Mouse (Mus musculus) heart, adult 2 months (tissue): ENCODE results near the gene Aox2. TPM values are rescaled to one million over a fixed set of nuclear protein-coding genes. Genes with fewer than 3 reads are reported as not detected.
A peak's percentile ranks its signal among the peaks of the same experiment; 100 is the strongest.

Source experiments
- DNase-seq, 2 experiments: peaks; one replicate each; pipeline ENCODE4 v3.0.0; 2021
- H3K27ac ChIP-seq: fragments of 200-600 bp; 2 replicates; pipeline ENCODE4 v1.8.1; 2022
- H3K27me3 ChIP-seq: fragments of 200-500 bp; 2 replicates; pipeline ENCODE4 v1.6.1; 2012; ENCODE audit warnings: mild to moderate bottlenecking, low read length, inconsistent platforms, mixed read lengths; ENCODE audit not compliant: control insufficient read depth, insufficient read depth
- H3K36me3 ChIP-seq: fragments of 200-500 bp; 2 replicates; pipeline ENCODE4 v1.6.1; 2012; ENCODE audit warnings: low read length, inconsistent platforms; ENCODE audit not compliant: control insufficient read depth, insufficient read depth
- H3K4me1 ChIP-seq: fragments of 200-500 bp; 2 replicates; pipeline ENCODE4 v1.6.1; 2011; ENCODE audit warnings: low read length; ENCODE audit not compliant: control insufficient read depth, insufficient read depth
- H3K4me3 ChIP-seq: fragments of 200-600 bp; 2 replicates; pipeline ENCODE4 v1.8.1; 2022
- H3K79me2 ChIP-seq: fragments of 200-500 bp; replicated peaks from 2 replicates; pipeline ENCODE4 v1.6.1; 2012; ENCODE audit warnings: mild to moderate bottlenecking, inconsistent platforms, low read length, moderate library complexity, mixed read lengths; ENCODE audit not compliant: control insufficient read depth, insufficient read depth
- H3K9ac ChIP-seq: fragments of 200-500 bp; 2 replicates; pipeline ENCODE4 v1.6.1; 2012; ENCODE audit warnings: low read depth, mild to moderate bottlenecking, control low read depth, inconsistent platforms, low read length, mixed read lengths
- CTCF ChIP-seq: fragments of 200-600 bp; IDR thresholded peaks from 2 replicates; pipeline ENCODE4 v1.8.1; 2022; ENCODE audit warnings: antibody characterized with exemption, mild to moderate bottlenecking, moderate library complexity
- EP300 ChIP-seq: fragments of 200-500 bp; IDR thresholded peaks from 2 replicates; pipeline ENCODE4 v1.6.1; 2011; ENCODE audit warnings: low read depth, low read length, control low read depth; ENCODE audit not compliant: insufficient read depth
- POLR2A ChIP-seq: fragments of 200-500 bp; IDR thresholded peaks from 2 replicates; pipeline ENCODE4 v1.6.1; 2011; ENCODE audit warnings: mild to moderate bottlenecking, low read depth, low read length, control low read depth; ENCODE audit not compliant: insufficient read depth
- WGBS: fragments of 180-500 bp; shearing (Covaris S2); methylation state at CpG from one replicate; pipeline ENCODE4 v1.1.7; 2018; 5-methylcytosine and 5-hydroxymethylcytosine counted together
- intact Hi-C: fragments of 180-260 bp; cut with DNase I; formaldehyde crosslinking; loops from one replicate; pipeline ENCODE4 v1.15.1; 2025
- polyA plus RNA-seq: library from polyadenylated mRNA; depleted of rRNA; stranded (reverse); fragments of >200 nt; gene quantifications from 2 replicates; pipeline ENCODE4 v1.2.3, GENCODE M21; 2012; rRNA removed
- total RNA-seq, 2 experiments: library from RNA; stranded (reverse); gene quantifications; 2 replicates each; pipeline ENCODE4 v1.2.3; 2021

Aox2 gene
- total and polyA plus RNA-seq, 3 experiments = not detected

DNA sequence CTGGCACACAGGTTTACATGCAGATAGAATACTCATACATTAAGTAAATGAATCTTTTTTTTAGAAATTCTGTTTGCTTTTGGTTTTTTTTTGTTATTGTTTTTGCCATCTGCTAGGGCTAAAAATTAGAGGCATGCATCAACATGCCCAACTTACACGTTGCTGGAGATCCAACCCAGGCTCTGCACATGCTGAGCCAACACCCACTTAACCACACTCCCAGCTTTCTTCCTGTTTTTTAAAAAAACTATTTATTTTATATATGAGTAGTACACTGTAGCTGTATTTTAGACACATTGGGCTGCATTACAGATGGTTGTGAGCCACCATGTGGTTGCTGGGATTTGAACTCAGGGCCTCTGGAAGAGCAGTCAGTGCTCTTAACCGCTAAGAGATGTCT, 137.9 kb downstream of the Aox2 start:
- Histone ChIP-seq H3K36me3 (peaks cover 72% of the 10 kb centered on the region), H3K27ac (no peak overlapping the region), H3K79me2 (0 out of 2 replicates have a peak, but pooled peaks cover 4% of the 10 kb centered on the region), H3K27me3 (no peaks in the 10 kb centered on the region), H3K4me3 (no peak overlapping the region), H3K9ac (no peak overlapping the region), H3K4me1 (peaks cover 9% of the 10 kb centered on the region)
- intact Hi-C loops = no loop called here
- WGBS = 66% methylated on average over 2 of the region's 2 CpGs
- no peak for TF ChIP-seq POLR2A
- TF ChIP-seq CTCF = no peak
- TF ChIP-seq EP300 = no peak
- DNase-seq = no peak

DNA sequence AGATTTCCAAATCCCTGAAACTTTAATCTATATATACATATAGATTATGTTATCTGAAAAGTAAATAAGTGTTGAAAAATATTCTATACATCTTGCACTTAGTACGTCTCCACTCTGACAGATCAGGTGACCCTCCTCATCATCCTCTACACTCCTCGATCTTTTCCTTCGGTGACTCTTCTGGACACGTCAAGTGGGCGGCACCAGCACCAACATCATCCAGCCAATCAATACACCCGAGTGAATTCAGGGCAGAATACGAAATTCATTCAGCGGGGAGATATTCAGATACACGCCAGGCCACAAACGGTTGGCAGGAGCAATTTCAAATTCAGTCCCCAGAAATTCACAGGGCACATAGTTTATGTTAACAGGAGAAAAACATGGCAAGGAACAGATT, 141.9 kb downstream of the Aox2 start:
- intact Hi-C loops = no loop called here
- Histone ChIP-seq H3K27ac (no peak overlapping the region), H3K9ac (no peak overlapping the region), H3K79me2 (peaks cover 10% of the 10 kb centered on the region), H3K27me3 (no peaks in the 10 kb centered on the region), H3K4me1 (peaks cover 13% of the 10 kb centered on the region), H3K36me3 (peaks cover 59% of the 10 kb centered on the region), H3K4me3 (peak overlapping the region; percentile 22; the same call in 1 of the 2 replicates)
- TF ChIP-seq CTCF (no peak), EP300 (no peak), POLR2A (no peak)
- 37% methylated on average over 10 of the region's 10 CpGs for WGBS
- no peak for DNase-seq

DNA sequence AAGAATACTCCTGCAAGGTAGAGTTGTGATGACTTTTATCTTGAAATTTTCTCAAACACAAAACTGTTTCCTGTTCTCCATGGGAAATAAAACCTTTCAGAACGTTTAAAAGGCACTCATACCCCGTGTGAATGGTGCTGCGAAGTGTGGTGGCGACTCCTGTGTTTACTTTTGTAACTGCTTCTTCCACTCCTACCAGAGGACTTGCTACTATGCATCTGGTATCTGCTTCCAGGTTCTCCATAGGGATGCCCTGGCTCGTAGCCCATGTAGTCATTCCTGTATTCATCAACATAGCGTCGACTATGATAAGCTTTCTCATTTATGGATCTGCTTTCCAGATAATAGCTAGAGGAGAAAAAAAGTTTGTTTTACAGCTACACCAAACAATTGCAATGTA, 142.8 kb downstream of the Aox2 start:
- Histone ChIP-seq H3K27me3 (no peaks in the 10 kb centered on the region), H3K79me2 (peaks cover 10% of the 10 kb centered on the region), H3K4me1 (peaks cover 13% of the 10 kb centered on the region), H3K4me3 (peak overlapping the region; percentile 87), H3K36me3 (peaks cover 52% of the 10 kb centered on the region), H3K9ac (no peak overlapping the region), H3K27ac (no peak overlapping the region)
- intact Hi-C loops = no loop called here
- no peak for DNase-seq
- 7% methylated on average over 7 of the region's 7 CpGs for WGBS
- TF ChIP-seq POLR2A (no peak), CTCF (peak; percentile 27; the same call in 1 of the 2 replicates)

DNA sequence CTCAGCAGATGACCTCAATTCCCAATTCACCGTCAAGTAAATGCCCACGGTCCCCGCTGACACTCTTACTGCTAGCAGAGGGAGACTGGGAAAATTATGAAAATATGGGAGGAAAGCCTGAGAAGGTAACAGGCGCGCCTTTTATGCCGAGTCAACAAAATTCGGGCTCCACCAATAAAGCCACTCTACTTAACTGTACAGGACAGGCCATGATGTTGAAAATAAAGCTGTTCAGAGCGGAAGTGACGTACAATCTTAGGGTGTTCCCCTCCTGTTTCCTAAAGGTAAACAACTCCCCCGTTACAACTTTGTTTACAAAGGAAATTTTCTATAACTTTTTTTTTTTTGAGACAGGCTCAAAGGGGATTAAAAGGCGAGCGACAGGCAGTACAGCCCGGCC, 144.8 kb downstream of the Aox2 start:
- peaks cover 10% of the 10 kb centered on the region for H3K79me2 ChIP-seq
- under 1% methylated on average over 13 of the region's 13 CpGs for WGBS
- peak in 1 of 2 experiments; percentile 49 for DNase-seq
- 0 out of 2 replicates have a peak, but pooled peaks have one; percentile 20 for TF ChIP-seq EP300
- TF ChIP-seq CTCF = no peak
- no peak for TF ChIP-seq POLR2A
- H3K36me3 ChIP-seq = peaks cover 35% of the 10 kb centered on the region
- H3K4me3 ChIP-seq = peak overlapping the region; percentile 87
- H3K4me1 ChIP-seq = peaks cover 13% of the 10 kb centered on the region
- intact Hi-C loops = loop anchor here (2.0 kb wide), 1 partner anchor 22 kb away; the partner anchor contains the start of genes Nif3l1 and Ppil3
- no peaks in the 10 kb centered on the region for H3K27me3 ChIP-seq
- peak overlapping the region; percentile 97 for H3K9ac ChIP-seq
- H3K27ac ChIP-seq = peak overlapping the region; percentile 98

DNA sequence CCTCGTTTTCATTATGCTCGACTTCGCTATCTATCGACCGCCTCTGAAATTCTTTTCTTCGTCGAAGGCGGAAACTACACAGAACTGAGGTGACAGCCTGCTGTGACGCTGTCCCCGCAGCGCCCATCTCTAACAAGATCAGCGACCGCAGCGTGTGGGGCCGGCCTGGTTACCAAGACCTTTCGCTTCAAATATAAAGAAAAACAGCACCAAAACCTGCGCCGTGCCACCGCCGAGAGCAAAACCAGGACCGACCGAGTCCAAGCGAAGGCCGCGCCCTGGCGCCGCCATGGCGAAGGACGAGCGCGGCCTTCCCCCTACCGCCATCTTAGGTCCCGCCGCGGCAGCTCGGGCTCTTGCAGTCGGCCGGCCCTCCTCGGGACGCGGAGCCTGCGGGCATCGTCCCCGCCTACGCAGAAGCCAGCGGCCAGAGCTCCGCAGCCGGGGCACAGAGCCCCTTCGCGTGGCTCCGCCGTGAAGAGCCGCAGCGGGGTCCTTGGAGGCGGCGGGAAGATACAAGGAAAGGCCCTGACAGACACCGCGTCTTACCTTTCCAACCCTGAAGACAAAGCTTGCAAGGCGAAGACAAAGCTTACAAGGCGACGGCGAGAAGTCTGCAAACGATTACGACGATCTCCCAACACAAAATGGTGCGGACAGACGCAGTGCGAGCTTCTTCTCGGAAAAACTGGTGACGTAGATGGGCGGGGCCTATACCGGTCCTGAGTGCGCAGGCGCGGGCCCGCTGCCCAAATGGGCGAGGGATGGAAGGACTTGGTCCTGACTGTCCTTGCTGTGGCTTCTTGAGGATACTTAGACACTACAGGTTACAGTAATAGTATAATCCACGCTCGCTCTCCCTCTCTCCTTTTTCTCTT, 145.5 kb downstream of the Aox2 start, which contains the start of gene Clk1:
Clk1 (minus strand) TSS at position 696 of the 878 bp plus-strand sequence.
- no peaks in the 10 kb centered on the region for H3K27me3 ChIP-seq
- DNase-seq = peak; percentile 98 to 100
- TF ChIP-seq CTCF (no peak), EP300 (peak; percentile 88), POLR2A (peak; percentile 100)
- H3K27ac ChIP-seq = peak within 1 kb of the TSS; percentile 98
- under 1% methylated on average over 79 of the region's 79 CpGs for WGBS
- H3K4me3 ChIP-seq = peak within 1 kb of the TSS; percentile 87
- H3K36me3 ChIP-seq = peaks cover 29% of the 10 kb centered on the region
- H3K79me2 ChIP-seq = peaks cover 10% of the 10 kb centered on the region
- peaks cover 12% of the 10 kb centered on the region for H3K4me1 ChIP-seq
- intact Hi-C loops = loop anchor here (1.0 to 2.0 kb wide), 2 partner anchors 21 to 30 kb away; partner anchors contain the start of genes Nif3l1 and Ppil3
- peak within 1 kb of the TSS; percentile 97 for H3K9ac ChIP-seq

DNA sequence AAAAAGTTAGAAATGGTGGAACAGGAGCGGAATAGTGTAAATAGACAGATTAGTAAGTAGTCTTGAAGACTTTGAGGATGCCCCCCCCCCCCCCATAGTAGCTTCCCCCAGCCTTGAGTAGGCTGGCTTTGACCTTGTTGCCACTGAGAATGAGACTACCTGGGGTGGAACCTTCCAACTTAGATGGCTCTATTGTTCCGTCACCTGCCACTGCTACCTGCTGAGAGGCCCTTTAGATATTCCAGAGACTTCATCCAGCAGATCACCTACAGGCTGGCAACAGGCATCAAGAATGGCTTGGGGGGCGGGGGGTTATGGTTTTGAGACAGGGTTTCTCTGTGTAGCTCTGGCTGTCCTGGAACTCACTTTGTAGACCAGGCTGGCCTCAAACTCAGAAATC, 146.4 kb downstream of the Aox2 start:
- DNase-seq = no peak
- Histone ChIP-seq H3K79me2 (peaks cover 7% of the 10 kb centered on the region), H3K27me3 (no peaks in the 10 kb centered on the region), H3K27ac (no peak overlapping the region), H3K4me3 (no peak overlapping the region), H3K4me1 (peaks cover 12% of the 10 kb centered on the region), H3K36me3 (peaks cover 21% of the 10 kb centered on the region), H3K9ac (no peak overlapping the region)
- TF ChIP-seq POLR2A = no peak
- TF ChIP-seq CTCF = no peak
- 87% methylated on average over 3 of the region's 3 CpGs for WGBS
- intact Hi-C loops = loop anchor here (1.0 kb wide), 1 partner anchor 31 kb away; no protein-coding TSS in a partner anchor

Other genes with a start within 250 kb of the Aox2 start
- 10 to 100 TPM in 1 of 2 experiments, 1 to 10 TPM in 1; 9.7 to 10.7 TPM for gene Aox1, start 248.4 kb upstream of the Aox2 start, total RNA-seq
- gene Aox1, start 248.4 kb upstream of the Aox2 start, polyA plus RNA-seq = 8.6 and 15.6 TPM in 2 replicates
- 1 to 10 TPM; 1.2 to 2.0 TPM for gene Aox3, start 165.2 kb upstream of the Aox2 start, total RNA-seq
- 0.50 and 1.2 TPM in 2 replicates for gene Aox3, start 165.2 kb upstream of the Aox2 start, polyA plus RNA-seq
- not detected for gene Aox4, start 67.9 kb upstream of the Aox2 start, total RNA-seq
- not detected in 2 replicates for gene Aox4, start 67.9 kb upstream of the Aox2 start, polyA plus RNA-seq
- gene Bzw1, start 114.6 kb downstream of the Aox2 start, total RNA-seq = 10 to 100 TPM; 62.6 to 70.7 TPM
- 14.5 and 28.6 TPM in 2 replicates for gene Bzw1, start 114.6 kb downstream of the Aox2 start, polyA plus RNA-seq
- 10 to 100 TPM; 50.2 to 50.4 TPM for gene Clk1, start 145.7 kb downstream of the Aox2 start, total RNA-seq
- 43.3 and 82.3 TPM in 2 replicates for gene Clk1, start 145.7 kb downstream of the Aox2 start, polyA plus RNA-seq
- 1 to 10 TPM; 9.1 to 9.4 TPM for gene Nif3l1, start 166.8 kb downstream of the Aox2 start, total RNA-seq
- 14.5 and 25.7 TPM in 2 replicates for gene Nif3l1, start 166.8 kb downstream of the Aox2 start, polyA plus RNA-seq
- gene Ppil3, start 167.2 kb downstream of the Aox2 start, total RNA-seq = 10 to 100 TPM; 17.5 to 19.6 TPM
- 18.3 and 23.2 TPM in 2 replicates for gene Ppil3, start 167.2 kb downstream of the Aox2 start, polyA plus RNA-seq
- gene Orc2, start 226.8 kb downstream of the Aox2 start, total RNA-seq = 10 to 100 TPM in 1 of 2 experiments, 1 to 10 TPM in 1; 8.8 to 10.2 TPM
- gene Orc2, start 226.8 kb downstream of the Aox2 start, polyA plus RNA-seq = 4.0 and 5.4 TPM in 2 replicates